Mouse (Mus musculus) frontal cortex, adult (tissue): Measurements from ENCODE around the gene 5730480H06Rik.

Source experiments
- ATAC-seq: cut with Nextera tagmentation; 2 replicates; pipeline ENCODE4 v1.9.2; 2017; ENCODE audit warnings: mild to moderate bottlenecking, moderate library complexity, mixed read lengths; ENCODE audit not compliant: low TSS enrichment

5730480H06Rik gene

GRCm38 (mm10) chr5:48421957-48422356, 94.2 kb downstream of the 5730480H06Rik start:
- ATAC-seq: peak; percentile 70; the same call in 1 of the 2 replicates

GRCm38 (mm10) chr5:48430459-48430858, 102.7 kb downstream of the 5730480H06Rik start:
- ATAC-seq: peak; percentile 91

GRCm38 (mm10) chr5:48448888-48449287, 121.1 kb downstream of the 5730480H06Rik start:
- ATAC-seq: peak; percentile 59

- peak; percentile 93 for ATAC-seq
Measured at GRCm38 (mm10) chr5:48460221-48460620, 132.5 kb downstream of the 5730480H06Rik start.
